Mouse (Mus musculus) CH12.LX (cell line): ENCODE measurements at regions not wholly inside any gene's neighbourhood (a gene's known extent, or its start where the extent isn't known, plus 50 kb on each side); places are given as distances from the start of the nearest gene placed in this dataset.

Source experiments
- DNase-seq: peaks from one replicate; pipeline ENCODE4 v3.0.0-alpha.2; 2013; ENCODE audit errors: extremely low read depth
- H3K27ac ChIP-seq: 2 replicates; pipeline ENCODE4 v1.5.1; 2012; ENCODE audit warnings: low read depth, mild to moderate bottlenecking, control low read depth, moderate library complexity; ENCODE audit not compliant: insufficient read depth
- H3K27me3 ChIP-seq: replicated peaks from 2 replicates; pipeline ENCODE3; 2012; ENCODE audit warnings: inconsistent platforms
- H3K36me3 ChIP-seq, 2 experiments: replicated peaks in 1 of 2; 2 replicates each; pipeline versions ENCODE3 to v1.6.1; 2012; ENCODE audit warnings: inconsistent platforms in 1 of 2, low read length in 1 of 2, mild to moderate bottlenecking in 1 of 2, mixed read lengths in 1 of 2, moderate library complexity in 1 of 2; ENCODE audit not compliant: control insufficient read depth in 1 of 2, insufficient read depth in 1 of 2
- H3K4me1 ChIP-seq, 2 experiments: 2 replicates each; pipeline ENCODE4 v1.6.1; 2012; ENCODE audit warnings: inconsistent platforms in 1 of 2, moderate library complexity in 1 of 2; ENCODE audit not compliant: insufficient read depth in 2 of 2, control insufficient read depth in 1 of 2
- H3K4me2 ChIP-seq: 2 replicates; pipeline ENCODE4 v1.6.1; 2012; ENCODE audit warnings: low read depth, mild to moderate bottlenecking, control low read depth; ENCODE audit not compliant: poor library complexity, insufficient read depth, severe bottlenecking
- H3K4me3 ChIP-seq, 3 experiments: fragments of 150-350 bp in 1 of 3; sonication (generic) in 1 of 3; replicated peaks in 1 of 3; 2 replicates each; pipeline versions ENCODE3 to v1.5.1; 2011 to 2012; ENCODE audit warnings: low read depth in 2 of 3, low read length in 2 of 3, mild to moderate bottlenecking in 2 of 3, moderate library complexity in 2 of 3, control low read depth in 1 of 3, improper control_type of control experiment in 1 of 3, inconsistent platforms in 1 of 3, mixed read lengths in 1 of 3; ENCODE audit not compliant: poor library complexity in 1 of 3
- H3K79me2 ChIP-seq: replicated peaks from 2 replicates; pipeline ENCODE4 v1.6.1; 2012; ENCODE audit warnings: mild to moderate bottlenecking, moderate library complexity; ENCODE audit not compliant: control insufficient read depth, poor library complexity, insufficient read depth, severe bottlenecking; ENCODE audit errors: extremely low read depth
- H3K9ac ChIP-seq: 2 replicates; pipeline ENCODE4 v1.6.1; 2012; ENCODE audit warnings: low read depth, mild to moderate bottlenecking, control low read depth, moderate library complexity; ENCODE audit not compliant: insufficient read depth
- H3K9me3 ChIP-seq: replicated peaks from 2 replicates; pipeline ENCODE3; 2012; ENCODE audit warnings: low read length, inconsistent platforms, mixed read lengths
- BHLHE40 ChIP-seq: IDR thresholded peaks from 2 replicates; pipeline ENCODE4 v1.6.1; 2011; ENCODE audit warnings: mild to moderate bottlenecking, low read depth, low read length, improper control_type of control experiment
- CTCF ChIP-seq, 2 experiments: IDR thresholded peaks in 1 of 2; conservative IDR thresholded peaks in 1 of 2; 2 replicates each; pipeline ENCODE4 v1.5.1; 2011 to 2012; ENCODE audit warnings: low read depth in 2 of 2, low read length in 2 of 2, improper control_type of control experiment in 1 of 2, inconsistent platforms in 1 of 2, mild to moderate bottlenecking in 1 of 2, moderate library complexity in 1 of 2
- ELF1 ChIP-seq: IDR thresholded peaks from 2 replicates; pipeline ENCODE4 v1.6.1; 2014; ENCODE audit warnings: low read depth, mild to moderate bottlenecking, inconsistent platforms, low read length, improper control_type of control experiment
- ETS1 ChIP-seq: conservative IDR thresholded peaks from 2 replicates; pipeline ENCODE4 v1.6.1; 2012; ENCODE audit warnings: low read depth, mild to moderate bottlenecking, inconsistent platforms, low read length, improper control_type of control experiment, moderate library complexity
- GABPA ChIP-seq: IDR thresholded peaks from 2 replicates; pipeline ENCODE4 v1.6.1; 2012; ENCODE audit warnings: low read depth, low read length, improper control_type of control experiment, inconsistent platforms; ENCODE audit not compliant: insufficient replicate concordance
- HCFC1 ChIP-seq: IDR thresholded peaks from 2 replicates; pipeline ENCODE4 v1.6.1; 2012; ENCODE audit warnings: low read depth, mild to moderate bottlenecking, inconsistent platforms, low read length, improper control_type of control experiment
- IRF4 ChIP-seq: IDR thresholded peaks from 2 replicates; pipeline ENCODE4 v1.6.1; 2014; ENCODE audit warnings: low read depth, mild to moderate bottlenecking, inconsistent platforms, low read length, improper control_type of control experiment
- JUN ChIP-seq: IDR thresholded peaks from 2 replicates; pipeline ENCODE4 v1.6.1; 2011; ENCODE audit warnings: low read depth, mild to moderate bottlenecking, low read length, improper control_type of control experiment, moderate library complexity; ENCODE audit not compliant: insufficient read depth
- JUND ChIP-seq: conservative IDR thresholded peaks from 2 replicates; pipeline ENCODE4 v1.6.1; 2011; ENCODE audit warnings: low read depth, low read length, improper control_type of control experiment
- KAT2A ChIP-seq: IDR thresholded peaks from 2 replicates; pipeline ENCODE4 v1.6.1; 2012; ENCODE audit warnings: low read length, improper control_type of control experiment, inconsistent platforms; ENCODE audit not compliant: insufficient replicate concordance
- MAZ ChIP-seq: IDR thresholded peaks from 2 replicates; pipeline ENCODE4 v1.6.1; 2012; ENCODE audit warnings: low read depth, mild to moderate bottlenecking, inconsistent platforms, low read length, improper control_type of control experiment, moderate library complexity
- MEF2A ChIP-seq: IDR thresholded peaks from 2 replicates; pipeline ENCODE4 v1.6.1; 2014; ENCODE audit warnings: low read depth, mild to moderate bottlenecking, inconsistent platforms, low read length, improper control_type of control experiment, borderline replicate concordance
- MXI1 ChIP-seq: IDR thresholded peaks from 2 replicates; pipeline ENCODE4 v1.6.1; 2011; ENCODE audit warnings: mild to moderate bottlenecking, low read depth, low read length, improper control_type of control experiment
- MYC ChIP-seq: IDR thresholded peaks from 2 replicates; pipeline ENCODE4 v1.6.1; 2011; ENCODE audit warnings: low read depth, mild to moderate bottlenecking, improper control_type of control experiment, low read length
- NELFE ChIP-seq: IDR thresholded peaks from 2 replicates; pipeline ENCODE4 v1.6.1; 2011; ENCODE audit warnings: low read depth, low read length, improper control_type of control experiment
- NRF1 ChIP-seq: IDR thresholded peaks from 2 replicates; pipeline ENCODE4 v1.6.1; 2014; ENCODE audit warnings: low read depth, mild to moderate bottlenecking, inconsistent platforms, low read length, improper control_type of control experiment, moderate library complexity
- PAX5 ChIP-seq: IDR thresholded peaks from 2 replicates; pipeline ENCODE4 v1.6.1; 2012; ENCODE audit warnings: low read length, inconsistent platforms, mixed read lengths
- POLR2A ChIP-seq: IDR thresholded peaks from 2 replicates; pipeline ENCODE4 v1.6.1; 2011; ENCODE audit warnings: low read depth, mild to moderate bottlenecking, improper control_type of control experiment, low read length
- SIN3A ChIP-seq: IDR thresholded peaks from 2 replicates; pipeline ENCODE4 v1.6.1; 2012; ENCODE audit warnings: low read length, improper control_type of control experiment, inconsistent platforms
- SMC3 ChIP-seq: IDR thresholded peaks from 2 replicates; pipeline ENCODE4 v1.6.1; 2011; ENCODE audit warnings: low read depth, low read length, improper control_type of control experiment
- UBTF ChIP-seq: IDR thresholded peaks from 2 replicates; pipeline ENCODE4 v1.6.1; 2012; ENCODE audit warnings: low read depth, mild to moderate bottlenecking, inconsistent platforms, low read length, improper control_type of control experiment, moderate library complexity
- USF1 ChIP-seq: IDR thresholded peaks from 2 replicates; pipeline ENCODE4 v1.6.1; 2014; ENCODE audit warnings: low read depth, mild to moderate bottlenecking, inconsistent platforms, low read length, improper control_type of control experiment
- ZC3H11A ChIP-seq: IDR thresholded peaks from 2 replicates; pipeline ENCODE4 v1.6.1; 2012; ENCODE audit warnings: low read depth, mild to moderate bottlenecking, inconsistent platforms, low read length, improper control_type of control experiment
- ZMIZ1 ChIP-seq: IDR thresholded peaks from 2 replicates; pipeline ENCODE4 v1.6.1; 2012; ENCODE audit warnings: low read depth, mild to moderate bottlenecking, inconsistent platforms, low read length, improper control_type of control experiment
- ZNF384 ChIP-seq: IDR thresholded peaks from 2 replicates; pipeline ENCODE4 v1.6.1; 2012; ENCODE audit warnings: low read depth, low read length, improper control_type of control experiment, inconsistent platforms
- dilution Hi-C: fragments of 300-500 bp; cut with MboI; formaldehyde crosslinking; loops from 2 replicates; pipeline ENCODE4 v1.14.3; 2020; ENCODE audit warnings: low sequenced_read_pairs; ENCODE audit not compliant: extremely low pct_unique_long_range_greater_than_20kb, extremely low pct_ligation_motif_present
- in situ Hi-C: fragments of 300-500 bp; cut with MboI; formaldehyde crosslinking; loops from 3 replicates; pipeline ENCODE4 v1.14.3; 2019; ENCODE audit warnings: low sequenced_read_pairs, low pct_ligation_motif_present, low pct_unique_long_range_greater_than_20kb, mixed read lengths

DNA sequence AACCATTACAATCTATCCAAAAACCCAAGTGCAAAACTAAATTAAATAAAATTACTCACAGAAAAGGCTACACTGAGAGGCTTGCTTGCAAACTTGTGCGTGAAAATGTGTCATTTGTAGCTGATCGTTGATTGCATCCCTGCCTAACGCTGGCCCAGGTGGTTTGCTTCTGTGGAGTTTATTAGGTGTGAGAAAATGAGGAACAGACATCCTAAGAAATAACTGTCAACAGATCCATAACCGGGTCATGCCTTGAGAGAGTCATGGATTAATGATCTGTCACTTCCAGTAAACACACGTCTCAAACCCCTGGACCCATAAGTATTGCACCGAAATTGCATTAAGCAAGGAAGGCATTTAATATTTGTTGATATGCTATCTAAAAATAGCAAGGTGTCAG lies 73.4 kb upstream of the Tmem18 start:
- no peak overlapping the region for H3K4me2 ChIP-seq
- no peak overlapping the region for H3K27ac ChIP-seq
- H3K9me3 ChIP-seq: no peaks in the 10 kb centered on the region
- H3K4me3 ChIP-seq: no peak overlapping the region
- H3K4me1 ChIP-seq: peaks cover 0 to 2% of the 10 kb centered on the region in 2 experiments; a peak in 2 of 4 replicates
- H3K36me3 ChIP-seq: no peaks in the 10 kb centered on the region
- in situ Hi-C loops: no loop called here
- TF ChIP-seq IRF4 (no peak), HCFC1 (no peak), NRF1 (no peak), ZNF384 (no peak), CTCF (conservative IDR thresholded peaks at IDR 0.05 in 1 of 2, IDR thresholded peaks at IDR 0.05 in 1 of 2; ENCODE audit: low read depth in 2 of 2, low read length in 2 of 2) (no peak), JUND (no peak), BHLHE40 (no peak), GABPA (no peak), JUN (no peak), ZMIZ1 (no peak), ETS1 (no peak), SIN3A (no peak), MEF2A (no peak)
- TF ChIP-seq, all 38 proteins: peak for 0
- no peak for DNase-seq
- Histone ChIP-seq H3K9ac (no peak overlapping the region), H3K27me3 (no peaks in the 10 kb centered on the region), H3K79me2 (no peaks in the 10 kb centered on the region)
- dilution Hi-C loops: no loop called here

DNA sequence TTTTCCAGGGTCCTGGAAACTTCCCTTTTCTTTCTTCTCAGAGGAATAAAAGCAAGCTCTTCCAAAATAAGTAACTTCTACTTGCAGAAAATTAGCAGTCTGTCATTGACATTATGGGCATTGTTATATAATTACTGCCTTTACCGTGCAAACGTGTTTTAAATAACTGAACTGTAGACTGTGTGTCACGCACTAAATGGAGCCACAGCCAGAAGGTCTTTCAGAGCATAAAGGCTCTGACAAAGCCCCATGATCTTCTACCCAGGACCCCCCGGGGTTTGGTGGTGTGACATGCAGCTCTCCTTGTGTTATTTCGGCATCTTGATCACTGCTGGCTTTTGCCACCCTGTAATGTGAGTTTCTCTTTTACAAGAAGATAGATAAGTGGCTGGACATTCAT lies 100.9 kb upstream of the Tmem18 start:
- no peak for TF ChIP-seq ZNF384
- TF ChIP-seq, all 38 proteins: peak for 0
- in situ Hi-C loops: no loop called here
- Histone ChIP-seq H3K27ac (no peak overlapping the region), H3K9me3 (no peaks in the 10 kb centered on the region), H3K4me3 (no peak overlapping the region), H3K36me3 (no peaks in the 10 kb centered on the region), H3K79me2 (no peaks in the 10 kb centered on the region), H3K9ac (no peak overlapping the region), H3K4me1 (no peaks in the 10 kb centered on the region), H3K4me2 (no peak overlapping the region), H3K27me3 (no peaks in the 10 kb centered on the region)
- DNase-seq: no peak
- dilution Hi-C loops: no loop called here

DNA sequence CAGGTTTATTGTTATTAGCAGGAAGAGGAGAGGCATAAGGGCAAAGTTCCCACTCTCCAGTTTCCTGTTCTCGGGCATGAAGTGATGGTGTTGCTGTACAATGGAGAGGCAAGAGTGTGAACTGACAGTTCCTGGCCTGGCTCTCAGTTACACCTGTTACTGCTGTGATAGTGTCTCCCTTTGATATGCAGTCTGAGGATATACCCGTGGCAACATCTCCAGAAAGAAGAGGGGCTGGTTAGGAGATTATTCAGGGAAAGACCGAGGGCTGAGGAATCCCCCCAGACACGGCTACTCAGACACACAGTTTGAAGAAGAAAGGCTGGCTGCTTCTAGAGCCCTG lies 100.3 kb upstream of the Sntg2 start:
- in situ Hi-C loops: no loop called here
- no peak overlapping the region for H3K9ac ChIP-seq
- TF ChIP-seq MEF2A (no peak), ZNF384 (no peak), MXI1 (no peak), CTCF (conservative IDR thresholded peaks at IDR 0.05 in 1 of 2, IDR thresholded peaks at IDR 0.05 in 1 of 2; ENCODE audit: low read depth in 2 of 2, low read length in 2 of 2) (no peak), POLR2A (no peak), ZC3H11A (no peak), MYC (no peak), MAZ (no peak), SMC3 (no peak), UBTF (no peak), NELFE (no peak), KAT2A (no peak), ETS1 (no peak), ELF1 (no peak), NRF1 (no peak), USF1 (no peak), SIN3A (no peak), PAX5 (no peak)
- H3K36me3 ChIP-seq: no peaks in the 10 kb centered on the region
- H3K27ac ChIP-seq: no peak overlapping the region
- H3K27me3 ChIP-seq: no peaks in the 10 kb centered on the region
- no peak overlapping the region for H3K4me2 ChIP-seq
- no peak for DNase-seq
- no peak overlapping the region for H3K4me3 ChIP-seq
- H3K9me3 ChIP-seq: no peaks in the 10 kb centered on the region
- H3K4me1 ChIP-seq: no peaks in the 10 kb centered on the region
- H3K79me2 ChIP-seq: no peaks in the 10 kb centered on the region
- dilution Hi-C loops: no loop called here
